Mouse (Mus musculus): ENCODE measurements around the gene Rap1gap. TPM values are rescaled to one million over a fixed set of nuclear protein-coding genes. Genes with fewer than 3 reads are reported as not detected.

Rap1gap gene
- total RNA-seq, 2 experiments from 2014 or later, result 289 to 307 TPM

DNA sequence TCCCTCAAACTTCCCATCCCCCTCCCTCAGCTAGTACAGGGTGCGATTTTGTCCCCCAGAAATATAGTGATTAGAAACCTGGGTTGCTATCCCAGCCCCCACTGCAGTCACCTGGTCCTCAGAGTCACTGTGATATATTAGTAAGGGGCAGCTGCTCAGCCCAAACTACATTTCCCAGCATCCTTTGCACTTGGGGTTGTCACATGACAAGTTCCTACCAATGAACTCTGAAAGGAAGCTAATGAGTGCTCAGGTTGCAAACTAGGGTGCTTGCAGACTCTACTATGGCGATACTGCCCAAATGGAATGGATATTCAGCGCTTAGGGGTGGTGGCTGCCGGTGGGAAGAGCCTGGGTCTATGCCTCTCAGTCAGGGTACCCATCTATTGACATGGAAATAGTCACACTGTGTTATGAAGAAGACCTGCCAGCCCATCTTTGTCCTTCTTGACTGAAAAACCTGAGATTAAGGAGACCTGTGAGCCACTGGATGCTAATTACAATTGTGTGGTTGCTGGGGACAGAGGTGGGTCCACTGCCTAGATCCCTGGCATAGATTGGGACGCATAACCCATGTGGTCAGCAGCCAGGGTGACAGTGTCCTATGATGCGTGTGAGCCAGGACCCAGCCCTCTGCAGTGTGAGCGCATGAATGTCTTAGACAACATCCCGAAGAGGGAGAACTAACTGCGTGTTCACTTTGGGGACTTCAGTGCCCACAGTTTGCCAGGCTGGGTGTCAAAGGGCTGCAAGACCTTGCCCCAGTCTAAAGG is 74.8 kb downstream of the Rap1gap start:
- DNase-seq (ENCODE audit: low spot score in 2 of 2), result peak in 1 of 2 experiments; percentile 36

DNA sequence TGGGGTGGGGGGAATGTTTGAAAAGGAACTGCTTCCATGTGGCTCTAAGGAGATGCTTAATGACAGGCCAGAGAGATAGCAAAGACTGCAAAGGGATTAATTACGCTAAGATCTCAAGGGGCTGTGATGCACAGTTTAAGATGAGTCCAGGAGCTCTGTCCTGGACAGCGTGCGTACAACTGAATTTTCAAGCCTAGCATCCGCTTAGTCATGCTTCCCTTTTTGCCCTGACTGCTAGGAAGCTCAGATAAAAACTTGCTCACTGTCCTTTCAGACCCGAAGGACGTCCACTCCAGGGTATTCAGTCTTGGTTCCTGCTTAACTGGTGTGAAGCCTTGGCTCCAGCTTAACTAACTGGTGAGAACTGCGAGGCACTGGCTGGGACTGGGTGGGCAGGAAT is 75.8 kb downstream of the Rap1gap start:
- no peak for DNase-seq (ENCODE audit: low spot score in 2 of 2)

DNA sequence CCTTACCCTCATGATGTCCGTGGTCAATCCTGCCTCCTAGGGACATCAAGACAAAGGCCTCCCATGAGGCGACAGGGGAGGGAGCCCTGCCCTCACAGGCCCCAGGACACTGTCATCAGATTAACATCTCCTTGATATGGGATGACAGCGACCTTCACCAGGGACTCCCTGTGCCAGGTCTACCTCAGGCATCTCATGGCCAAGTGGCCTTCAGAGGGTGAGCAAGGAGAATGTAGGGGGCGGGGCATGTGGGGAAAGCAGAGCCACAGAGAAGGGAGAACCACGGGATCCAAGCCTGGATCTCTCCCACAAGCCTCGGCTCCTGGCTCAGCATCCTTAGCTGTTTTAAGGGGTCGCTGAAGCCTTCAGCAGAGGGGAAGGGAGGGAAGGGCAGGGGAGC is 79.3 kb downstream of the Rap1gap start:
- DNase-seq (ENCODE audit: low spot score in 2 of 2), result no peak

DNA sequence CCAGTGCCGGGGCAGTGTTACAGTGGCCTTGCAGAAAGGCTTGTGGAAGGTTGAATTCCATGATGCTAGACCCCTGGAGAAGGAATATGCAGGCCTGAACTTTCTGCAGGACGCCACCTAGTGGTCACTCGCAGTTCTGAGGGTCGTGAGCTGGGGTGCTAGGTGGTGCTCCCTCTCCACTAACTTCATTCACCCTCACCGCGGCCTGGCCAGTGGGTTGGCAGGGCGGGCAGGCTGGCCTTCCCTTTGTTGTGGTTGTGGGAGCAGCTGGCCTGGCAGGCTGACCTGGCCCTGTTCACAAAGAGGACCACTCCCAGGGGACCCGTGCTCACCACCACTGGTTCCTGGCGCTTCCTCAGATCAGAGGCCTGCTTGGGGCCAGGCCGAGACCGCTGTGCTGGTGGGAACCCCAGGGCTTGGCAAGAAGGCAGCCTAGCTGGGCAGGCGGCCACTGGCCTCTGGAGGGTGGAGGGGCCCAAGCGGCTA is 80.0 kb downstream of the Rap1gap start:
- DNase-seq (ENCODE audit: low spot score in 2 of 2), result no peak

DNA sequence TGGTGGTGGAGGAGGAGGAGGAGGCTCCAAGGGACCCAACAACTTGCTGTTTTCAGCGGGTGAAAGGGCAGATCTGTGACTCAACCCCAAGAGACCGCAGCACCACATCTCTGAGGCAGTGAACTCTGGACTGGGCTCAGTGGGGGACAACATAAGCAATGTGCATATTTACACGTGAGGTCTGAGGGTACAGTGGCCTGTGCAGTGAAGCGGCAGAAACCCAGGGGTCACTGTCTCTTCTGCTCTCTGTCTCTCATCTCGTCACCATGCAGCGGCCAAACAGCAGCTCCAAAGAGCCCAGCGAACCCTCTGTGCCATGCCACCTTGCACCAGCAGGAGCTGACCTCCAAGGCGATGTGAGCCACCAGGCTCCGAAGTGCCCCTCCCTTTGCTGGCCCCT is 82.6 kb downstream of the Rap1gap start:
- no peak for DNase-seq (ENCODE audit: low spot score in 2 of 2)

DNA sequence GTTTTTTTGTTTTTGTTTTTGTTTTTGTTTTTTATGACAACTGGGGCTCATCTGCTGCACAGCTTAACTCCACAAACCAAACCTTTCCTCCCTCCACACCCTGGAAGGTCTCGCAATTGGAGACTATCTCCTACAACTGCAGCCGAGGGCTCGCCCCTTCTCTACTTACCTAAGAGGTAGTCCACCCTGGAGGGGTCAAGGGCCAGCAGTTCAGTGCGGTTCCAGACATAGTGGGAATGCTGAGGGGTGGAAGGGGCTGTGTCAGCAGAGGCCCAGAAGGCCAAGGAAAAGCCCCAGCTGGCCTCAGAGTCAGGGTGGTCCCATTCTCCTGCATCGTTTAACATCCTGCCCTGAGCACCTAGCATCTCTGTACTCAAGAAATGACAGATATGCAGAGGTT is 83.1 kb downstream of the Rap1gap start:
- DNase-seq (ENCODE audit: low spot score in 2 of 2), result no peak

DNA sequence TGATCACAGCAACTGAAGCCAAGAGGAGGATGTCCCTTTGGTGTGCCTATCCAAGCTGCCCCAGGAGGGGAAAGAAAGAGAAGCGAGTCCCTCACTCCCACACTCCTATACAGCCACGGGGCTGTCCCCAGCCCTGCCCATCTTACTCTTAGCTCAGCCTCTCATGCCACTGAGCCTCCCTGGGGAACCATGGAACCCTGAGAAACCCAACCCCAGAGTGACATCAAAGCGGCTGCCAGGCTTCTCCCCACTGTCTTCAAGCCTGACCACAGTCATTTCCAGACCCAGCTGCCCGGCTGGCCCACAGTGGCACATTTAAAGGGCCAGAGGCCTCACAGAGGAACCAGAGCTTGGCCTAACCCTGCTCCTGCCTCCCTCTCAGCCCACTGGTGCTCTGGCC is 84.2 kb downstream of the Rap1gap start:
- DNase-seq (ENCODE audit: low spot score in 2 of 2), result no peak

DNA sequence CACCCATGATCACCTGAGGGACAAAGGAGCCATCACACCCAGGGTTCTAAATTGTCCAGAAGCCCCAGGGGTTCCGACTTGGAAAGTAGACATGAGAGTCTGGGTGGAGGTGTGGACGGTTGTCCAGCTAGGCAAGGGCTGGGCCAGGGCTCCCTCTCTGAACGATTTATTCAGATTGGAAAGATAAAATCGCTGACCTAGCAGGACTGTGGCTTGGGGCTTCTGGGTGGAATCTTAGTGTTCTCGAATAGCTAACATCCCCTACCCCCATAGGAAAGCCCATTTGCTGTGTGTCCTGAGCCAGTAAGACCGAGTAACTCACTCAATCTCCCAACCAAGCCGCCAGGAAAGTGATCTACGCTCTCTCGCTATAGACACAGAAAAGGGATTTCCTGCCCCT is 85.2 kb downstream of the Rap1gap start:
- DNase-seq (ENCODE audit: low spot score in 2 of 2), result no peak

DNA sequence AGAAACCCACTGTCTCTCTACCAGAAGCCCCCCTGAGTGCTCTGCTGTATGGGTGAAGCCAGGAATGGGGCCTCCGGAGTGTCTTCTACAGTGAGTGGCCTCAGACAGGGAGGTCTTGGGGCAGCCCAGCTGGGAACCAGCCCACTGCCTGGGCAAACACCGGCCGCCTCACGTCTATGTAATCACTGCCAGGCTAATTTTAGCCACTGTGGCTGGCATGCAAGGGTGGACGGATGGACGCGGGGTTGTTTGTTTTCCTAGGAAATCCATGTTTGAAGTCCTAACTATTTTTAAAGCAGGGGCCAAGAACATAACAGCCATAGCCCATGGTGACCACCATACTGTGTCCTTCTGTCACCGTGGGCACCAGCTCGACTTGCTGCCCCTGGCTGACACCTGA is 85.6 kb downstream of the Rap1gap start:
- DNase-seq (ENCODE audit: low spot score in 2 of 2), result no peak

DNA sequence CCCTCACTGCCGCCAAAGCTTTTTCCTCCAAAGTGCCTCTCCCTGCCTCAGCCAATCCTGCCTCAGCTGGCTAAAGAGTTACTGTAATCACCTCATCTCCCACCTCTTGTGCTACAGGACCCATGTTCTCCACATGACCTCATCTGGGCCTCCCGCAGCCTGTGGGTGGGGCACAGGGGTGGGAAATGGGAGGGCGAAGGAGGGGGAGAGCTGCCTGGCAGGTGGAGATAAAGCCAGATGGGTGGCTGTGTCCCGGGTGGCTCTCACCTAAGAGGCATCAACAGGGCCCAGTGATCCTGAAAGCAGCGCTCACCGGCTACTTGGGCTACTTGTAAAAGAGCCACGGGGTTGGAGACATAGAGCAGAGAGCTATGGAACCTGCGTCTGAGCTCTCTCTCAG is 86.8 kb downstream of the Rap1gap start:
- DNase-seq (ENCODE audit: low spot score in 2 of 2), result no peak

DNA sequence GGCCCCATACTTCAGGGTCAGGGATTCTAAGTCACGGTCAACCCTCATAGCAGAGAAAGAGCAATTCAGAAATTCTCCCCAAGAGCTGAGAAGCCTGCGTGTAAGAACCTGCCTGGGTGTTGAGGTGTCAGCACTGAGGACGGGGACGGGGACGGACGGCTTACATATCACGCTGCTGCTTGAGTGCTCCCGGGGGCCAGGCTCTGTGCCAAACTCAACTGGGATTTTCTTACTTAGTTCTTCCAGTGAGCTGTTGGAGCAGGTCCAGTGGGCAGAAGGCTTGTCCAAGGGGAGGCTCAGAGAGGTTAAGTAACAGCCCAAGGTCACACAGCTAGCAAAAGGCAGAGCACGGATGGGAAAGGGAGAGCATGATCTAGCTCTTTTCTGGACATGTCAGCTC is 87.2 kb downstream of the Rap1gap start:
- DNase-seq (ENCODE audit: low spot score in 2 of 2), result no peak

DNA sequence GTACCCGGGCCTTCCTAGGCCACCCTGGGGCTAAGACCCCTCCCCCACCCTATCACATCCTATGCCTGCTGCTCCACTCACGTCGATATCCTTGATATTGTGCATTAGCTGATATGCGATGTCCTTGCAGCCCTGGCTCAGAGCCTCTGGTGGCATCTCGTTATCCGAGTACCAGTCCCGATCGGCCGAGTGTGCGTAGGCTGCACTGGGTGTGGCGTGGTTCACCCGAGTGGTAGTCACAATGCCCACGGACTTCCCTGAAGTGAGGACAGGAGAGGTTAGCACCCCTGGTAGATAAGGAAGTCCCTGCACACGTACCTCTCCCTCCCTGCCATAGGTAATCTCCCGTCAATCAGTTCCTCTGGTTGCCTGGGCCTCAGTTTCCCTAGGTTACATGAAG is 87.9 kb downstream of the Rap1gap start:
- no peak for DNase-seq (ENCODE audit: low spot score in 2 of 2)

DNA sequence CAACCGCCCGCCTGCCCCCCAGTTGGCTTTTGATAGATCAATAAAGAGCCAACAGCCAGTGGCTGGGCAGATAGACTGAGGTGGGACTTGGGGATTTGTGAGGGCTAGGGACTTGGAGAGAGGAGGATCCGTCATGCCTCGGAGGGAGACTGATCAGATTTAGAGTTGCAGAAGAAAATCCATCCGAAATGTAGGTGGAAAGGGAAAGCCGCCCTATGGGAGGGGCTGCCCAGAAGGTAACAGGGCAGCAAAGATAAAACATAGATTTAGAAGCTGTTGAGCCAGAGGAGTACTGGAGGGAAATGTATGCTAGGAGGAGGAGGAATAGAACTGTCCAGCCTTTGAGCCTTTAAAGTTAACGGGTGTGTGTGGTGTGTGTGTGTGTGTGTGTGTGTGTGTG is 88.7 kb downstream of the Rap1gap start:
- no peak for DNase-seq (ENCODE audit: low spot score in 2 of 2)

DNA sequence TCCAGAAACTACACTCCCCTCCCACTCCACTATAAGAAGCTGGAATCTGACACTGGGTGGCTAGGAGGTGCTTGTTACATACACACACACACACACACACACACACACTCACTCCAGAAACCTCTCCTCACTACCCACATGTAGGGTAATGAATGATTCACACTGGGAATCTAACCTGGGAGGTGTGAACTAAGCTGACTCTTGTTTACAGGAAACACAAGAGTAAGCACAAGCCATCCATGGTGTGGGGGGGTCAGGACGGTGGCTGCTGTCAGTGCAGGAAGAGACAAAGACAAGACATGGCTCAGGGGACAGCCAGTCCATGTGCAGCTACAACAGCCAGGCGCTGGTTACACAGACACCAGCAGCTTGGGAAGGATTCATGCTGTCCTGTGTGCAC is 89.9 kb downstream of the Rap1gap start:
- no peak for DNase-seq (ENCODE audit: low spot score in 2 of 2)

DNA sequence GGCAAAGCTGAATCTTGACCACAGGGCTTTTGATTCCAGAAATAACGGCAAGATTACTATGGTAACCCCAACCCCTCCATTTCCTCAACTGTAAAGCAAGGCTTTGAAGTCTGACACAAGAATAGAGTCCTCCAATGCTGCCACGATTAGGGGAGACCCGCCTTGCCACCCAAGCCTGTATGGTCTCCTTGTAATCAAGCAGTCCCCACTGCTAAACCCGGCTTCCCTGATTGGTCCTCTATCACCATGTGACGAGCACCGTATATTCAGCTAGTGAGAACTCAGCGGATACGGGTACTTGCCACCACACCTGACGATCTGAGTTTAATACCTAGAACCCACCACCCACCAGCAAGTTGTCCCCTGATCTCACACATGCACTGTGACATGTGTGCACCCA is 98.4 kb downstream of the Rap1gap start:
- DNase-seq (ENCODE audit: low spot score in 2 of 2), result no peak

DNA sequence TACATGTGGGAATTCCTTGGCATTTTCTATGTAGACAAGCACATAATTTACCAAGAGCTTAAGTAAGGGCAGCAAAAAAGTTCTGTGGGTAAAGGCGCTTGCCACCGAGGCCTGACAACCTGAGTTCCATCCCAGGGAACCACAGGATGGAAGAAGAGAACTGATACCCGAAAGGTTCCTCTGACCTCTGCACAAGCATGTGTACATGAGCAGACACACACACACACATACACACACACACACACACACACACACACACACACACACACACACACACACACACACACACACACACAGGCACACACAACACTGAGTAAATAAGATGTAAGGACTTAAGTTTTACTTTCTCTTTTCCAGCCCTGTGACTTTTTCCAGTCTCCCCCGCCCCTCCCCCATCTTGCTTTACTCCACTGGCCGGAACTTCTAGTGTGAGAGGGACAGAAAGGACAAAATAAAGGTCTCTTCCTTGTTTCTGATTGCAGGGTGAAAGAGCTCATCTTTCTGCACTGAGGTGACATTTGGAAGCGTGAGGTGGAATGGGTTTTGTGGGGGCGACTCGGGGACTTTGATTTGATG is 99.5 kb downstream of the Rap1gap start:
- no peak for DNase-seq (ENCODE audit: low spot score in 2 of 2)

DNA sequence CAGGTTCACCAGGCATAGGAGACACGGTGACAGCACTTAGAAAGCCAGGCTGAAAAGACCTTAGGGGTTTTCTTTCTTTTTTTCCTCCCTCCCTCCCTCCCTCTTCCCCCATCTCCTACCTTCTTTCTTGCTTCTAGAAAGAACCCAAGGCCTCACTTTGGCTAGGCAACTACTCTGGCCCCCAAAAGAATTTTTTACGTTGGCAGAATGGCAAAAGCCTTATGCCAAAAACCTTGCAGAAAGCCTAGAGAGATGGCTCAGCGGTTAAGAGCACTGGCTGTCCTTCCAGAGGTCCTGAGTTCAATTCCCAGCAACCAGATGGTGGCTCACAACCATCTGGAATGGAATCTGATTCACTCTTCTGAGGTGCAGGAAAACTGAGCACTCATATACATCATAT is 100.1 kb downstream of the Rap1gap start:
- DNase-seq (ENCODE audit: low spot score in 2 of 2), result no peak

DNA sequence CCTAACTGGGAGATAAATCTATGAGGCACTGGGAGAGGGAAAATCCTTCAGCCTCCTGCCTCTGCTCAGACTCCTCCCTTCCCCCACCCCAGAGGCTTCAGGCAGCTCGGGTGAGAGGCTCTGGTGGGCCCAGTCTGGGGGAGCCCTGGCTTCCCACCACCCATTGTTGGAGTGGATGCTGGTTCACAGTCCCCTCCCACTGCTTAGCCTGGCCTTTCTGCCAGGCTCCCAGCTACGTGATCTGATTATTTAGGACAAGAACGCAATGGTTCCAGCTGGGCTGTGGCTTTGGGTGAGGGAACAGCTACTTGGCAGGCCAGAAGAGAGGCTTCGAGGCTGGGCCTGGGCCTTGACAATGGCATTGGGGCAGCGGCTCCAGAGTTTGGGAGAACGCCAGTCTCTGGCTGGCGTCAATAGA is 101.0 kb downstream of the Rap1gap start:
- peak; percentile 19 to 26 for DNase-seq (ENCODE audit: low spot score in 2 of 2)

DNA sequence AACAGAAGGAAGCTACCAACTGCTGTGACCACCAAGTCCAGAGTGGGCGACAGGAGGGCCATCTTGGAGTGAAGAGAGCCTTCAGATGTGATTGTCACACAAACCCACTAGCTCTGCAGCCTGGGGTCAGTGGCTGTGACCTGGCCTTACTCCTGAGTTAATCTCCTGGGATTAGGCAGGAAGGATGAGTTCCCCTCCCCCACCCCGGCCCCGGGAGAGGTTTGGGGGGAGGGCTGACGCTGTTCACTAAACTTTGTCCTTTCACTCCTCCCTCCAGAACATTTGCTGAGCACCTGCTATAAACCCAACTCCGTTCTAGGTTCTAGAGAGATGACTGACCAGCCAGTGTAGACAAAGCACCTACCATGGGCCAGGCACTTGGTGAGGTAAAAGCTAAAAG is 101.8 kb downstream of the Rap1gap start:
- DNase-seq (ENCODE audit: low spot score in 2 of 2), result no peak

DNA sequence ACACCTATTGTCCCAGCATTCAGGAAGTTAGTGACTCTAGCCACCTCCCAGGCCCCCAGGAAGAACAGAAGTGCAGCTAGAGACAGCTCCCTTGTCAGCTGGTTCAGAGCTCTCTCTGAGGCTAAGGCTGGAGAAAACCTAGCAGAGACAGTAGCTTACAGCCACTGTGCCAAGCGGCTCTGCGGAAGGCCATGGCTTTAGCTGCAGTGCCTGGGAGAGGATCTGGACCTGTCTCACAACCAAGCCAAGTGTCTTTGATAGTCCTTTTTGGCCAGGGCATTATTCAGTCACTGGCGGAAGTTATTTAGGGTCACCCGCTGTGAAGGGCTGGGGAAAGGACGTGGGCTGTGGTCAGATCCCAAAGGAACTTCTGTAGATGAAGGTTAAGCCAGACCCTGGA is 103.9 kb downstream of the Rap1gap start:
- no peak for DNase-seq (ENCODE audit: low spot score in 2 of 2)

DNA sequence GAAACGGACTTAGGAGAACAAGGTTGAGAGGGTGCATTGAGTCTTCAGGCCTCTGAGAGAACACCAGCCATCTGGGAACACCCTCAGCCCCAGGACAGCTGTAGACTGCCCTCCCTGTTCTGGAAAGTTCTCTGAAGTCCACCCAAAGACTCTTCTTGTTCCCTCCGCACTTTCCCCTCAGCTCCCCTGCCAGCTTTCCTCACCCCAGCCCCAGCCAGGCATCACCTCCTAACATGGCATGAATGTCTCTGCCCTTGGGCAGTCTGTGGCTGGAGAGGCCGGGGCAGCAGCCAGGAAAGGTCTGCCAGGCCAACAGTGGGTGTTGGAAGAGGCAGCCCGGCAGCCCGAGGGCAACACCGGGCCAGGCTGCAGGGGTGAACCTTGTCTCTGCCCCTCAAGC is 104.3 kb downstream of the Rap1gap start:
- DNase-seq (ENCODE audit: low spot score in 2 of 2), result no peak

DNA sequence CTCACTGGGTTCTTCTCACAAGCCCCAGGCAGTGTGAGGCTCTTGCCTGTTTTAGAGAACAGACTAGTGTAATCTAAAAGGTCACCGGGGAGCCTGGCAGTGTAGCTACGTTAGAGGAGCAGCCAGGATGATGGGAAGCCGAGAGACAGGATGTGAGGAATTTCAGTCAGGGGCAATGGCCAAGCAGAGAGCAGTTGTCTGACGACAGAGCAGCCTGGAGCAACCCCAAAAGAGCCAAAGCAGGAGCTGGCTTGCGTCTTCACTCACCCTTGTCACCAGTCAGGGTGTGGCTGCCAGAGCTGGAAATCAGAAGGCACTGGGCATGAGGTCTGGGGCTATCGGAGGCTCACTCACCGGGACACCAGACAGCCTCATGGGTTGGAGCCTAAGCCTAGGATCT is 105.1 kb downstream of the Rap1gap start:
- no peak for DNase-seq (ENCODE audit: low spot score in 2 of 2)

Measured in left cerebral cortex, adult 18-20 months (tissue).